Mouse (Mus musculus) T-cell, adult 2 months (primary cell): ENCODE data around the gene Sspo.
"Not testable (repeated sequence)": the region's sequence is repeated elsewhere in the genome, so short reads cannot be mapped to it uniquely, and the experiment has no call there.

Experiments
- DNase-seq: peaks from one replicate; pipeline ENCODE4 v3.0.0; 2022; ENCODE audit warnings: low spot score

Sspo gene

DNA sequence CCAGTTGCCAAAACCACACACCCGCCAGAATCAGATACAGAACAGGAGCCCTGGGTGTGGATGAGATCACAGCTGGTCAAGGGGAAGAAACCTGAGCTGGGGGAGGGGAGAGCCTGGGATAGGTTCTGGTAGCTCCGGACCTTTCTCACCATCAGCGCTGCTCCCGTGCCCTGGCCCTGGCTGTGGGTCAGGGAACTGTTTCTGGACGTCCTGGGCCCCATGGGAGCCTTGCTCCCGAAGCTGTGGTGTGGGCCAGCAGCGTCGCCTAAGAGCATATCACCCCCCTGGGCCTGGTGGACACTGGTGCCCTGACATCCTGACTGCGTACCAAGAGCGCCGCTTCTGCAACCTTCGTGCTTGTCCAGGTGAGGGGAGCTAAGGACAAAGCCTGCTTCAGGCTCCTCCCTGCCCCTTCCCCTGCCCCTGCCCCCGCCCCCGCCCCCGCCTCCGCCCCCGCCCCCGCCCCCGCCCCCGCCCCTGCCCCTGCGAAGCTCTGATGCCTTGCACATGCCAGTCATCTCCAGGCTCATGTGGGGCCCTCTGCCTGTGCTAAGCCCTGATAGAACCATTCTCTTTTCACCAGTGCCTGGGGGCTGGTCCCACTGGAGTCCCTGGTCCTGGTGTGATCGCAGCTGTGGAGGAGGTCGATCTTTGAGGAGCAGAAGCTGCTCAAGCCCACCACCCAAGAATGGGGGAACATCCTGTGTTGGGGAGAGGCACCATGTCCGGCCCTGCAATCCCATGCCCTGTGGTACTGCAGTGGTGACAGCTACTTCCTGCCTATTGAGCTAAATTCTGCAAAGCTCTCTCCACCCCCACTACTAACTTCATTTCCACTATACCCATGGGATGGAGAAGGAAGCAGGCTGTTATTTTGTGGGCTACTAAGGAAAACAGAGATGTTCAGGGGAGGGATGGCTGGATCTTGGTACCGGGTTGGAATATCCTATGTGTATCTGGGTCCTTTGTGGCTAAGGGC, 40.0 kb downstream of the Sspo start:
- no peak for DNase-seq

DNA sequence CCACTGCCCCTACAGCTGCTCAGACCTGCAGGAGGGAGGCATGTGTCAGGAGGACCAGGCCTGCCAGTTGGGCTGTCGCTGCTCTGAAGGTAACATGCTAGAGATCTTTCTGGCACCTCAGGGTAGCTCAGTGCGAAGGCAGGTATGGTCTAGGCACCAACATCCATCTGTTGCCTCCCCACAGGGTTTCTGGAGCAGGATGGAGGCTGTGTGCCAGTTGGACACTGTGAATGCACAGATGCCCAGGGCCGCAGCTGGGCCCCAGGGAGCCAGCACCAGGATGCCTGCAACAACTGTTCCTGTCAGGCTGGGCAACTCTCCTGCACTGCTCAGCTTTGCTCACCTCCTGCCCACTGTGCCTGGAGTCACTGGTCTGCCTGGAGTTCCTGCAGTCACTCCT, 41.7 kb downstream of the Sspo start:
- no peak for DNase-seq

DNA sequence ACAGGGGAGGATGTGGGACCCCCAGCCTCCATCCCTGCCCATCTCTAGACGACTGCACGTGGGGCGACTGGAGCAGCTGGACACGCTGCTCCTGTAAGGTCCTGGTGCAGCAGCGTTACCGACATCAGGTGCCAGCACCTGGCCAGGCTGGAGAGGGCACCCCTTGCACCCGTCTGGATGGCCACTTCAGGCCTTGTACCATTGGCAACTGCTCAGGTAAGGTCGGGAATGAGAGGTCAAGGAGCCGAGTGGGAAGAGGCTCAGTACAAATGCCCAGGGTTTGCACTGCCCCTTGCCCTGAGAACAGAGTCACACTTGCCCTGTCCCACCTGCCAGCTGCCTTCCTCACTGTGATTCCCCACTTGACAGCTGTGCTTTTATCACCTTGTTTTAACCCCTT, 43.3 kb downstream of the Sspo start:
- DNase-seq: no peak

DNA sequence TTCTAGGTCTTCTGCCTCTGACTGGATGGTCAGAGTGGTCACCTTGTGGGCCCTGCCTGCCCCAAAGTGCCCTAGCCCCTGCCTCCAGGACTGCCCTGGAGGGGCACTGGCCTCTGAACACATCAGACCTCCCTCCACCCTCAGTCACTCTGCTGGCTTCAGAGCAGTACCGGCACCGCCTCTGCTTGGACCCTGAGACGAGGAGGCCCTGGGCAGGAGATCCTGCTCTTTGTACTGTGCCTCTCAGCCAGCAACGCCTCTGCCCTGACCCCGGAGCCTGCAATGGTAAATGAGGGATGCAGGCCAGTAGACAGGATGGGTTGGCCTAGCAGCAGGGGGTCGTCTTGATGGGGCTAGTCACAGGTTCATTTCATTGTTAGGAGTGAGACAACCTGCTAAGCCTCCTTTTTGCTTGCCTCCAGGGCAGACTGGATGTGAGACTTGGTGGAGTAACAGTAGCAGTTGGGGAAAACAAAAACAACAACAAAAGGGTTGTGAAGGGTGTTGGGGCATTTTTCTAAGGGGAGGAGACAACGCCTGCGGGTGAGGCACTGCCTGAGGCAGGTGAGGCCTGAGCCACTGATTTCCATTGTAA, 45.2 kb downstream of the Sspo start:
- DNase-seq: no peak

DNA sequence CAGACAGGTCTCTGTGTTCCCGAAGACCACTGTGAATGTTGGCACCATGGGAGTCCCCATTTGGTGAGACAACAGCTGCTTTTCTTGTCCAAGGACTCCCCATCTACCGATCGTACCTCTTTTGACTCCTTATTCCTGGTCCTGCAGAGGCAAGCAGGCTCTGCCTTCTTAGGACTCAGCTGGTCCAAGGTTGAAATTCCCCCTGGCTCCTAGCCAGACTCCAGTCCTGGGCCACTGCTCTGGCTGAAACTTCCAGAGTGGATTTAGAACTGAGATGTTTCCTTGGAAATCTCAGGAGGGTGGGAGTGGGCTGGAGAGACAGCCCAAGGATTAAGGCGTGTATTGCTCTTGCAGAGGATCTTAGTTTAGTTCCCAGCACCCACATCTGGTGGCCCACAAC, 49.5 kb downstream of the Sspo start:
- DNase-seq: no peak

DNA sequence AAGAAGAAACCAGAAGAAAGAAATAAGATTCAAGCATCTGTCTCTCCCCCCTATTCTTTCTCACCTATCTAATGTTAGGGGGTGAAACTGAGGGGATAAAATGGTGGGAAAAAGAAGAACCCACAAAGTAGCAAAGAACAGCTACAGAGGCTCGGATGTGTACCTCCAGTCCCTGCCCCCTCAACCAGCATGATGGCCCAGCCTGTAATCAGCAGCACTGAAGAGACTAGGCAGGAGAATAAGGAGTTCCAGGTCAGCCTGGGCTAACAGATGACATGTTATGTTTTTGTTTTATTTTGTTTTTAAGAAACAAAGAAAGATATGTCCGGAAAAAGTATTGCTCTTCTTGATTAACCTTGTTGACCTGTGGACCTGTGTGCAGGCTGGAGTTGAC, 55.8 kb downstream of the Sspo start:
- no peak for DNase-seq

DNA sequence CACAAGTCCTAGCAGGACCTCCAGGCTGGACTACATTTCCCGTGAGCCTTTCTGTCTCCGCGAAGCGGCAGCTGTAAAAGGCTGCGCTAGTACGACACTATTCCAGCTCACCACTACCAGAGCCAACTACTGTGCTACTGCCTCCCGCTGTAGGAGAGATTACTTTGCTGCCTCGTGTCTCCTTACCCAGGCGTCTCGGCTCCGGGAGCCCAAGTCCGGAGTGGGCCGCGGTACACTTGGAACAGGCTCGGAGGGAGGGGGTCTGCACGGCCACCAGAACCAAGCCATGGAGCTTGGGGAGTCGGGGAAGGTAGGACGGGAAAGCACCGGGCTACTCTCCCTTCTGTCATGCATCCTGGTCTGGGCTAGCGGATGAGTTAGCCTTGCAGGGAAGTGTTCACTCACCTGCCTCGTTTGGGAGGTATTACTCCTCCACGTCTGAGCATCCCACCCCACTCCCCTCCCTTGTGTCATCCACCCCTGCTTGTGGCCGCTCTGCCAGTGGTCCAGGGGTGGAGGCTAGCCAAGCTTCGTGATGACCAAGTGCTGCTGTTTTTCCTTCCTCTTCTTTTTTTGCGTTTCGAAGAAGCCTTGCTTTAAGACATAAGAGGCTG, 56.3 kb downstream of the Sspo start:
- peak; percentile 46 for DNase-seq

DNA sequence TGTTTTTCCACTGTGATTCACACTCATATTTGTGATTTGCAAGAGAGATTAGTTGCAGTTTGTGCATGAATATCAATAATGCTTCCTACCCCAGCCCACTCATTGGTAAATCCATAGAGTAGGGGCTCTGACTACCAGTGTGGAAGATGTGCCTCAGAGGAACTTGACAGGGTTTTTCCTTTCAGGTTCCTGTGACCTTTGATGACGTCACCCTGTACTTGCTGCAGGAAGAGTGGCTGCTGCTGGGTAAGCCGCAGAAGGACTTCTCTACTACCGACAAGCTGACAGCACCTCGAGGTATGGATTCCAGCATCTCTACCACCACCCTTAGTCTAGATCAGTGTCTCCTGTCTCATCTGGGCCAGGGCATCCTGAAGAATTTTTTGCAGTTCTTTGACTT, 60.1 kb downstream of the Sspo start:
- no peak for DNase-seq

DNA sequence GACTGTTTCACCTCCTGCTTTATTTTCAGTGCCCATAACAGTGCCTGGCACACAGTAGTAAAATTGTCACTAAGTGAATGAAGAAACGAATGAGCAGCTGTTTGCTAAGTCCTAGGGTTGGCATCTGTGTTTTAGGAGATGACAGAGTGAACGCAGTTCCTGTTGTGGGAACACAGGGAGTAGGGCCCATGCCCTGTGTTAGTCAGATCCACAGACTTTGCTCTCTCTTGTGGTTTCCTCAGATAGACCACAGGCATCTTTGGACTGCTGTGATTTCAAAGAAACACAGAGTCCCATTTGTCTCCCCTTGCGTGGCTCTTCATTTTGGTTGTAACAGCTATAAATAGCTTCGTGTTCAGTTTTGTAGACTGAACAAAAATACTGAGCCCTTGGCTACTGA, 62.4 kb downstream of the Sspo start:
- DNase-seq: peak; percentile 46

DNA sequence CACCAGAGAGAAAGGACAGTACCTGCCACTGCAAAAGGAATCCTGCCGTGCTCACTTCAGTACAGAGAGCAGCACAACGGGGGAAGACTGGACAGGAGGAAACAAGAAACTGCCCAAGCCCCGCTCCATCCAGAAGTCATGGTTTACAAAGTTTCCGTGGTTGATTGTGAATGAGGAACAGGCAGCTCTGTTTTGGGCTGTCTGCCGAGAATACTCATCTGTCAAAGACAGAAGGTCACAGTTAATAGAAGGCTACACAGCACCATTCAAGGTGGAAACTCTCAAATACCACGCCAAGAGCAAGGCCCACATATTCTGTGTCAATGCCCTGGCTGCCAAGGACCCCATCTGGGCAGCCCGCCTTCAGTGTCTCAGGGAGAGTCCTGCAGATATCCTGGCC, 63.8 kb downstream of the Sspo start:
- DNase-seq: no peak

DNA sequence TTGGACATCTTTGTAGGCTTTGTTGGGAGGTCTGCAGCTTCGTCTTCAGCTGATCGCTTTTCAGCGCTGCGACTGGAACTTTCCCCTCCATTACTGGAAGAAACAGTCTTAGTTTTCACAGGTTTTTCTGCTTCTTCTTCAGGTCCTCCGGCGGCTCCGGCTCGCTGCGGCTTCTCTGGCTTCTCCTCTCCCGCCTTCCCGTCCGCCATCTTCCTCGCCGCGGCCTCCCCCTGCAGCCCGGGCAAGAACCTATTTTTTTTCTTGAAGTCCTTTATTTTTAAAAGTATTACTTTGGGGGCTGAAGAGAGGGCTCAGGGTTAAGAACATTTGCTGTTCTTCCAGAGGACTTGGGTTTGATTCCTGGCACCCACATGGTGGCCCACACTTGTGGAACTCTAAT, 76.9 kb downstream of the Sspo start:
- not testable (repeated sequence) for DNase-seq

DNA sequence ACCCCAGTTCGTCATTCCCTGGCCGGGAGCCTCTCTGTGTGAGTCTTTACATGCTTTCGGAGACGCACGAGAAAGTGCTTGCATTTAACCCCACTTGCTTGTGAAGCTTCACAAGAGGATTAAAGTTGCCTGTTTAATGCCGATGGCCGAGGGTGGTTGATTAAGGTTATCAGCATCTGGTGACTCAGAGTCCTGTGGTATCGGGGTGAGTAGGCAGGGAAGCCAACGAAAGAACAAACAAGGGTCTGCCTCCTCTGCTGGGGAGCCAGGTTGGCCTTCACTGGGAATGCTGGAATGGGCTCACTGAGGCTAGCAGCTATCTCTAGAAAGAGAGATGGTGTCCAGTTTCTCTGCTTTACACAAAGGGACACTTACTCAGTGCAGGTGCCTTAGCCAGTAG, 79.9 kb downstream of the Sspo start:
- no peak for DNase-seq

DNA sequence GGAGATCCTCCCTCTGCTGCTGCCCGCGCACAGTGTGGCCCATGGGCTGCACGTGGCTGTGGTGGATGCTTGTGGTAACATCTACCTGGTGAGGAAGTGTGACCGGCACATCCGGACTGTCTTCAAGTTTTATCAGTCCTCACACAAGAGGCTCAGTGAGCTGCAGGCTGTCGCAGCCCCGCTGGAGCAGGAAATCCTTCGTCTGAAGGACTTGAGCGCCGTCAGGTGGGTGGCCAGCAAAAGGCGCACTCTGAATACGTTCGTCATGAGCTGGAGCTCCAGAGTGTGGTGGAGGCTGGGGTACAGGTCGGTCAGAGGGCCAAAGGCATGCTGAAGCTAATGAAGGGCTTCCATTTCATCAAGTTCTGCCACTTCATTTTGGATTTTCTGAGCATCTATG, 81.2 kb downstream of the Sspo start:
- no peak for DNase-seq

DNA sequence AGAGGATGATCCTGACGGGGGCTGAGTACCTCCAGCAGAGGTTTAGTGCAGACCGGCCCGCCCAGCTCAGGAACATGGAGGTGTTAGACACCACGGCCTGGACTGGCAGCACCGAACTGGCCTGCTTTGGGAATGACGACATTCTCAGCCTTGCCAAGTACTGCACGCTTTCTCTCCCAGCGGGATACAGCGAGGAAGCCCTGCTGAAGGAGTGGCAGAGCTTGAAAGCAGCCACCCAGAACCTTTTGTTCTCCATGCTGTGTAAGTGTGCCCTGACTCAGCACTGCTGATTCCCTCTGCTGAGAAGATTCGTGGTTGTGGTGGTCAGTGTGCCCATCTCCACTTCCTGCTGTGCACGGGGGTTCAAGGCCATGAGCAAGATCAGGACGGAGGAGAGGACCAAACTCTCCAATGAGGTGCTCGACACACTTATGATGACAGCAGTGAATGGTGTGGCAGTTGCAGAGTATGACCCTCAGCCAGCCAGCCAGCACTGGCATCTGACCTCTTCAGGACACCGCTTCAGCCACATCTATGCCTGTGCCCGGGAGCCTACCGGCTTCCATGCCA, 81.9 kb downstream of the Sspo start:
- DNase-seq: no peak

DNA sequence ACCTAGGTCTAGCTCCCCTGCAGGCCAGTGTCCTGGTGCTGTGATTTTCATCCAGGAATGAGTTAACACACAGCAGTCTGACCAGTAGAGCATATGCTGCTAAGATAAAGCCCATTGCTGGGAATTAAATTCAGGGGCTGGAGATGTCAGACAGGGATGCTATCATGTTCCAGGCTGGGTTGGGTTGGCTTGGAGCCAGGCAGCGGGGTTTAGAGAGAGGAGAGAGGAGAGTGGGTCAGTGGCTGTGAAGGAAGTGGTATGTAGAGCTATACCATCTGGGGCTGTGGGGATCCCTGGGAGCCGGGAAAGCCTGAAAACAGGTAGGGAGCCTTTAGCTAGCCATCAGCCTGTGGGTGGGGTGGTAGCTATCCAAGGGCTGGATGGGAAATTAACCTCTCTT, 82.8 kb downstream of the Sspo start:
- DNase-seq: no peak

DNA sequence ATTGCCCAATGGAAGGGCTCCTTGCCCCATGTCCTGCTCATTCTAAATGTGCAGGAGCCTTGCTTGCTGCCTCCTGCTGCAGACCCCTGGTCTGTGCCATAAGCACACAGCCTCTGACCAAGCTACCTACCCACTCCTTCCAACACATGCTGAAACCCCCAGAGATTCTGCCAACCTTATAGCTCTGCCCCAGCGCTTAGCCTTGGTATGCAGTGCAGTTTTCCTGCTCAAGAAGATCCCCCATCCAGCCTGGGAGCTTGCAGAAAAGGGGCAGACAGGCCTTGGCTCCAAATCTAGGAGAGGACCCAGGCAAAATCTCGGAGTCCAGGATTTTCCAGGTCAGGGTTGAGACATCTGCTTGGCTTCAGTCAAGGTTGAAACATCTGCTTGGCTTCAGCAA, 85.4 kb downstream of the Sspo start:
- DNase-seq: no peak

DNA sequence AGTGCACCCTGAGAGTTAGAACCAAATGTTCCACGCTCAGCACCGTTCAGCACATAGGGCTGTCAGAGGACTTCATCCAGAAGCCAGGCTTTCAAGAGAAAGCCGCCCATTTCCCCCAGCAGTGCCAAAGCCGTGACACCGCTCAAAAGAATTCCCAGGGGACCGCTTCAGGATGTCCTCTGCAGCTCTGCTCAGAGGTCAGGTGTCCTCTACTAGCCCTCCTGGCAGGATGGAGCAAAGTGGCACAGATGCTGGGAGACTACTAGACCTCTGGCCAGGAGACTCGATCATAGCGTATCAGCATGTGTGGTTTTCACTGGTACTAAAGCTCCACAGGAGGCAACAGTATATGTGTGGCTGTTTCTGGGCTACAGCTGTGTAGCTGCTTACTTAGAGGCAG, 86.9 kb downstream of the Sspo start:
- DNase-seq: no peak

DNA sequence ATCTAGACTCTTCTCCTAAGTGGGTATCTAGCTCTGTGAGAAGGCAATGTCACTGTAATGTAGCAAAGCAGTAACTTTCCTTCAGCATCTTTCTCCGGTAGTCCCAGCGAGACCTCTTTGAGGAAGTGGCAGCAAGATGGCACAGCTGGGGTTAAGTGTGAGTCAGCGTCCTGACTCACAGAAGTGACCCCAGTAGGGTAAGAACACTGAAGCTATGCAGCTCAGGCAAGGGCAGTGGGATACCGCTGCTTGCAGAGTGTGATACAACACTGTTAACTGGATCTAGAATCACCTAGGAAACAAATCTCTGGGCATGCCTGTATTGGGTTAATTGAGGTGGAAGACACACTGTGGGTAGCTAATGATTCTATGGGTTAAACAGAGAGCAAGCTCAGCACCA, 88.1 kb downstream of the Sspo start:
- no peak for DNase-seq

DNA sequence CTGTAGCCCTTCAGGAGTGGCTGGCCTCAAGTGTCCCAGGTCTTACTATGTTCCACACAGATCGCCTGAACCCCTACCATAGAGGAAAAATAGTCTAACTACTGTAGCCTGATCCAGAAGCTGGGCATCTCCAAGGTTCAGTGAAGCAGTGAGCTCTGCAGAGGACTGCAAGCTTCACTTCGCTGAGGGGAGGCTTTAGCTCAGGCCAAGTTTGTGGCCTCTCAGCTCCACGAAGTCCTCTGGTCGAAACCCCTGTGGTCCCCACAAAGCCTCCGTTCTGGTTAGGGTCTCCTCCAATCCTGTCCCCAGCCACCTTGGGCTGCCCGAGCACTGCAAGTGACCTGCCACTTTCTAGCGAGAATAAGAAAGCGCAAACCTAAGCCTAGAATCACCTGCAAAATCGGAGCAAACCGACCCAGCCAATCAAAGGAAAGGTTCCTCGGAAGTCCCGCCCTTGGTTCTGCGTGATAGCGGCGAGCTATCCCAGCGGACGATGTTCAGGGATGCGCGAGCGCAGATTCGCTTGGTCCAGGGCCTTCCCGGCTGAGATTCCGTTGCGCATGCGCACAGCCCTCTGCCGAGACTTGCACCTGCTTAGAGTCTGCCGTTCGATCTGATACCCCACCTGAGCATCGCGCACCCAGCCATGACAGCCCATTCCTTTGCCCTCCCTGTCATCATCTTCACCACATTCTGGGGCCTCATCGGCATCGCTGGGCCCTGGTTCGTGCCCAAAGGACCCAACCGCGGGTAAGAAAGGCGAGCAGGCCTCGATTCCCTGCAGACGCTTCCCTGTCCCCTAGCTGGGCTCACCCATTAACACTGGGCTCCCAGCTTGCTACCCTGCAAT, 89.3 kb downstream of the Sspo start, which contains the start of gene Atp6v0e2:
TSS of gene Atp6v0e2 (plus strand) at position 511 of the 850 bp plus-strand sequence.
- DNase-seq: no peak

DNA sequence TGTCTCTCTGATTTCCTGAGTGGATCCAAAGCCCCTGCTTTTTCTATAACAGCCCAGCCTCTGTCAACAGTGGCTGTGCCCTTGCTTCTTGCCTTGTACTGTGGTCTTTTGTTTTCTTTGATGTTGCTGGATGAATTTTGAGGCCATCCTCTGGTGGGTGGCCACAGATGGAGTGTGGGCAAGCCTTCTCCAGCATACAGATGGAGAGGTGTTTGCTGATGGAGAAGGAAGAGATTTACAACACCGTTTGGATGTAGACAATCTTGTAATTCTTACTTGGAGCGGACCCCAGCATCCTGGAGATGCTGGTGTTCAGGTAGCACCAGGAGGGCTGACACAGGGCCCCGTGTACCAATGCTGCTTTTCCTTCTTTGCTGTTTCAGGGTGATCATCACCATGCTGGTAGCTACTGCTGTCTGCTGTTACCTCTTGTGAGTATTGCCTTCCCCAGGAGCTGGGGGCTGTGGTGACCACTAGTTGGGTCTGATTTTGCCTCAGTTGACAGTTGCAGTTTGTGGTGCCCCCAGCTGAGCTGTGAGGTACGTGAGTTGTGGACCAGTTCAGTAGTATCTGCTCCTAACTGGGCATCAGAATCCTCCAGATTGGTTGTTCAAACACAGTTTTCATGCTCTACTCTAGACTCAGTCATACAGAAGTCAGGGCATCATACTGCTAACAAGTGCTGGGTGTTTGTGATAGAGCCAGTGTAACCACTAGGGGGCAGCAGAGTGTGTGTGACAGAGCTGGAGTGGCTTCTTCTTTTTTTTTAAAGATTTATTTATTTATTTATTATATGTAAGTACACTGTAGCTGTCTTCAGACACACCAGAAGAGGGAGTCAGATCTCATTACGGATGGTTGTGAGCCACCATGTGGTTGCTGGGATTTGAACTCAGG, 91.1 kb downstream of the Sspo start:
- DNase-seq: peak; percentile 73

DNA sequence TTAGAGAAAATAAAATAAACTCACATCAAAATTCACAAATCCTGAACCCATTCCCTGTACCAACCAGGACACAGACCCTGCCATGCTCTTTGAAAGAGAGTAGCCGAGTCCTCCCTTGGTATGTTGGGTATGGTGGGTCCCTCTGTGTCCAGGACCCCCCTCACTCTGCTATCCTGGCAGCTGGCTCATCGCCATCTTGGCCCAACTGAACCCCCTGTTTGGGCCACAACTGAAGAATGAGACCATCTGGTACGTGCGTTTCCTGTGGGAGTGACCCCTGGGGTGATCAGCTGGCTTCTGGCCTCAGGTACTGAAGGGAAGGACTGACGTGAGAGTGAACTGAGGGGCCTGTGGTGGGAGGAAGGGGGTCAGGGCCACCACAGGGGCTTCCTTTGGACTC, 91.8 kb downstream of the Sspo start:
- DNase-seq: no peak
